Mouse (Mus musculus) cerebellum, adult 9-11 months (tissue): ENCODE measurements around the gene Cd4.

Source experiments
- DNase-seq: peaks from one replicate; pipeline ENCODE4 v3.0.0; 2022

The Cd4 gene

DNA sequence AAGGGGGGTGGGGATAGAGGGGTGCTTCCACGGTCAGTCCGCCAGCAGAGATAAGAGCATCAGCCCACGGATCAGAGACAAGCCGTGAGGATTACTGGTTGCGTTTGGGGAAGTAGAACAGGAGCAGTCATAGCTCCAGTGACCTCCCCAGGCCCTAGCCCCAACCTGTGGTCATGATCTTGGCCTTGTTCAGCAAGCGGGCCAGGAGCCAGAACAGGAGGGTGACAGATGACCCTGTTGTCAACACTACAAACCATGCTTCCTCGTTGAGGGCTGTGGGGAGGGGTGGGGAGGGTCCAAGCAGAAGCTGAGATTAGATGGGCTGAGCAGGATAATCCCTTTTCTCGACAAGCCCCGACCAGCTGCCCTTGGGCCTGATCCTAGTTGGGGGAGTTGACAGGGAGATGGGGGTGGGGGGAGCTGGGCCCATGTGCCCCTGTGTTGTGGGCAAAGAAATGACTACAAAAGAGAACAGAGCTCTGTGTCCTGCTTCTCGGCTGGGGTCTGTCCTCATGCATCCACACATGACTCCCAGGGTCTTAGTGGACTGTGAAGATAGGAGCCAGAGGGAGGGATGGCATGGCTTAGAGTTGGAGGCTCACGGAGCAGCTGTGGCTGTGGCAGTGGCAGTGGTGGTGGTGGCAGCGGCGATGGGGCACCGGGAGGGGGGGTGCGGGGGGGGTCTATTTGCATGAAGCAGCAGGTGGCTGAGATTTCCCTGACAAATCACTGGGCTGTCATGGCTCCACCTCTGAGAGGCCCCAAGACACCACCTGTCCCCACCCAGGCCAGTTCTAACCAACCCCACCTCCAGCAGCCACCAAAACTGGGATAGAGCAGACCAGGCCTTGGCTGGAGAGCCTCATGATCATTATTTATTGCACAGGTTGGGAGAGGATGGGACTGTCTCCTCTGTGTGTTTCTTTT is 47.5 kb downstream of the Cd4 start, which contains the start of gene Gnb3:
TSS of gene Gnb3 (minus strand) at position 35 of the 927 bp plus-strand sequence.
- no peak for DNase-seq

GRCm38 (mm10) chr6:124839805-124840204 is 48.2 kb downstream of the Cd4 start:
- DNase-seq = no peak

- no peak for DNase-seq
Observed at GRCm38 (mm10) chr6:124836411-124836810, 51.6 kb downstream of the Cd4 start.

GRCm38 (mm10) chr6:124835531-124835930 is 52.5 kb downstream of the Cd4 start:
- DNase-seq = no peak

DNA sequence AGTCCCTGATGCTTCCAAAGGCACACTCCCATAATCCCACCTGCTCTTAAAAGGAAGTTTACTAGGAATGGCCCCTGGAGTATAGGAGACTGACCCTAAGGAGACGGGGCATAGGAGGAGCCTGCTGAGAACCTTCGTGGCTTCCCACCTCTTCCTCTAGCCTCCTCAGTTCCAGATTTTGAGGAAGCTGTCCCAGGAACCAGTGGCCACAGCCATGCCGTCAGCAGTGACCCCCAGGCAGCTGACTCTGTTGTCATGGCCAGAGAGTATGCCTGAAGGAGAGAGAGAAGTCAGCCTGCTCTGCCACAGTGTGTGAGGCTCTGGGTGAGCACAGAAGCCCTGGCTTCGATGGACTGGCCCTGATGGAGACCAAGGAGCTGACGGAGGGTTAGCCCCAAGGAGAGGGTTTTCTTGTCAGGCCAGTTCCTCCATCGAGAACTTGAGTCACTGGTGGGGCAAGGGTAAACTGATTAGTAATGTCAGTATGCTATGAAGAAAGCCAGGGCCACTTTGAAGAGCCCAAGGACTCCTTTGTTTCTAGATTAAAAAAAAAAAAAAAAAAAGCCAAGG is 53.4 kb downstream of the Cd4 start:
- no peak for DNase-seq

DNA sequence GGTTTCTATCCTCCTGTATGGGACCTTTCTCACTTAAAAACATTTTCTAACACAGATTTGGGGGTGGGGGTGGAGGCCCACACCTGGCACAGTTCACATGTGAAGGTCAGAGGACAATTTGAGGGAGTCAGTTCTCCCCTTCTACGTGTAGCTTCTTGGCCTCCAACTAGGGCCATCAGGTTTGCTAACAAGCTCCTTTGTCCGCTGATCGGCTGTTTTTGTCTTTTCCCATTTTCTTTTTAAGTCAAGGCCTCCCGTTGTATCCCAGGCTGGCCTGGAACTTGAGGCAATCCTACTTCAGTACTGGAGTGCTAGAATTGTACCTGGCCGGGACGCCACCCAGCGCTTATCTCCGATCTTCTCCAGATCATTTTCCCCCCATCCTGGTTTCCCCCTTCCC is 56.4 kb downstream of the Cd4 start:
- no peak for DNase-seq

GRCm38 (mm10) chr6:124831199-124831598 is 56.8 kb downstream of the Cd4 start:
- peak; percentile 59 for DNase-seq

DNA sequence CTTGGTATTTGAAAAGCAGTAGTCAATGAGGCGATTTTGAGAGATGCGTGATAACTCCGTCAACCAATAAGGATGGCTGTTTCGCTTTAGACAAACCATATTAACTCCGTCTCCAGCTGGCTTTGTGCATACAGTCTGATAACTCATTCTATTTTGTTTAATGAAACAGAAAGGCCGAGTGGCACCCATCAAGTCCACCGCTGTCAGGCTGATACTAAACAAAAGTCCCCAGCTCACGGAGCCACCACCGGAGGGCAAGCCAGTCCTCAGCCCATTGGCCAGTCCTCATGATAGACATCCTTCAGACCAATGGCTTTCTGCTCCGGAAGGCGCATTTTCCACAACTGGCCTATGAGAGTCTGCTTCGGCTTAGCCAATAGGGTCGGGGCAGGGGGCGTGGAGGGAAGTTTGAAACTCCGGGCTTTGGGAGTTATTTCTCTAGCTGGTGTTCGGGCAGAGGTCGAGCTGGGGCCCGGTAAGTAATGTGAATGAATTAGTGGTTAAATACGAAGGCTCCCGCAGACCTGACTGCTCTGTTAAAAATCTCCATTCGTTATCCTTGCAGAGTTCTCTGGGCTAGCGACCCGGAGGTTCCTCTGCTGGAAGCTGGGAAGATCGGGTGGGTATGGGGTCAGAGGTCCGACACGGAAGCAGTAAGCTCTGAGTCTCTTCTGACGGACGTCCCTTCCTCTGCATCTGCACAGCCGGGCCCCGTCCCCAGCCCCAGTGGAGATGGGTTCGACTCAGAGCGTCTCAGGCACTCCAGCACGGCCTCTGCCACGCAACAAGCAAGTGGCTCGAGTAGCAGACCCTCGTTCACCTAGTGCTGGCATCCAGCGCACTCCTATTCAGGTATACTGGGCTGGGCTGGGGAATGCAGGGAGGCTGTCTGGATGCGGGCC is 58.0 kb downstream of the Cd4 start:
- peak; percentile 96 for DNase-seq

GRCm38 (mm10) chr6:124828868-124829798 is 58.9 kb downstream of the Cd4 start, which contains the start of the genes Usp5 and Cdca3:
Usp5 (minus strand) TSS chr6:124829484.
Cdca3 (plus strand) TSS chr6:124829547.
- peak; percentile 100 for DNase-seq

GRCm38 (mm10) chr6:124828101-124828592 is 59.9 kb downstream of the Cd4 start:
- DNase-seq = peak; percentile 78

DNA sequence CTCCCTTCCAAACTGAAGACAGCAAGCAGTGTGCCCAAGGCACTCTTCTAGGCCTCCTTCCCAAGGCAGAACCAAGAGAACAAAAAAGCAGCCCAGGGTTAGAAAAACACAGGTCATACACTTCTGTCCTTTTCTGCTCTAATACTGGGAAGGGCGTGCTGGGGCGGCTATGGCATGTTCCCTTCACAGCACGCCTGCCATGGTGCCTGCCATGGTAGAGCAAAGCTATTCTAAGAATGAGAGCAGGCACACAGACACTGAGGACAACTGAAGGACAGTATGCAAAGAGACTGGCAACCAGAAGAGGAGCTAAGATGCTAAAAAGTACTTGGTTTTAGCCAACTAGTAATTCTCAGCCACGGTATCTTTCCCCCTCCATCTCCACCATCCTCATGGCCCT is 66.0 kb downstream of the Cd4 start:
- no peak for DNase-seq

DNA sequence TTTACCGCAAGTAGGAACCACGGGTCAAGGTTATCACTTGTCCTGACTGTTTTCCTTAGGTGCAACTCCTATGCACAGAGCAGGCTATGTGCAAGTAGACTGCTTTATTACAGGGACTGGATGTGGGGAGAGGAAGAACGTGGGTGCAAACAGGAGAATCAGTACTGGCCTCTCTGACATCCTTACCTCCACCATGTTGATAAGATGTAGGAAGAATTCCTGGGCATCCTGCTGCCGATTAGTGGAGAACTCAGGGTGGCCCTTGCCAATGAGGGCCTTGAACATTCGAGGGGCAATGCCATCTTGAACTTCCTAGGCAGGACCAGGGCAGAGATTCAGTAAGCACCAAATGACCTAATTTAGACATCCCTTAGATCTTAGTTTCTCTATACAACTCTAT is 67.1 kb downstream of the Cd4 start:
- no peak for DNase-seq

GRCm38 (mm10) chr6:124817971-124818370 is 70.0 kb downstream of the Cd4 start:
- DNase-seq = no peak

DNA sequence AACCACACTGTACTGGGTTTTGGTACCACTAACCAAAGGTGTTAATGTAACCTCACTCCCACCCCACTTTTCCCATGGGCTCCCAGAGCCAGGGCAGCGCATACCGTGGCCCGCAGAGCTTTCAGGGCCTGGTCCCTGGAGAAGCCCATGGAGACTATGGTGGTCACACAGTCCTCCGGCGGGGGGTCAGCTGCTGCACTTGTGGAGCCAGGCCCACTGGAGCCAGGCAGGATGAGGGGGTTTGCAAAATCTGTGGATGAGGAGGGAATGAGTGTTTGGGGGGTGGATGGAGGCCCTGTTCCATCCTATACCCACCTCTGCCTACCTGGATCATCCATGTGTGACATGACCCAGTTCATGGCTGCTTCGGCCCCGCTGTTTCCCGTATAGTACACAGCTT is 70.5 kb downstream of the Cd4 start:
- DNase-seq = peak; percentile 30

DNA sequence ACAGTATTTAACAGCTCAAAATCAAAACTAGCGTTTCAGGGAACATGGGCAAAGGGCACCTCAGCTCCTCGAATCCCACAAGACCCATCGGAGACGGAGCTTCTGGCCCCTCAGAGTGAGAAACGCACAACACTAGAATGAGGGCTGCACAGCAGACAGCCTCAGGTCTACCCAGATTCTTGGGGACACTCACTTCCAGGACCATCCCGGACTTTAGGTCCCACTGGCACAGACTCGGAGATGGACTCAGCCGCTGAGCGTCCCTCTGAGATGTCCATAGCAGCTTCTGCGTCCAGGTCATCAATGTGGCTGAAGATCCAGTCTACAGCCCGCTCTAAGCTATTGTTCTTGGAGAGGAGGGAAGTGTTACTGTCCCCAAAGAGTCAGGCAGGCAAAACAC is 70.9 kb downstream of the Cd4 start:
- peak; percentile 18 for DNase-seq

- no peak for DNase-seq
Observed at GRCm38 (mm10) chr6:124816611-124817010, 71.4 kb downstream of the Cd4 start.

DNA sequence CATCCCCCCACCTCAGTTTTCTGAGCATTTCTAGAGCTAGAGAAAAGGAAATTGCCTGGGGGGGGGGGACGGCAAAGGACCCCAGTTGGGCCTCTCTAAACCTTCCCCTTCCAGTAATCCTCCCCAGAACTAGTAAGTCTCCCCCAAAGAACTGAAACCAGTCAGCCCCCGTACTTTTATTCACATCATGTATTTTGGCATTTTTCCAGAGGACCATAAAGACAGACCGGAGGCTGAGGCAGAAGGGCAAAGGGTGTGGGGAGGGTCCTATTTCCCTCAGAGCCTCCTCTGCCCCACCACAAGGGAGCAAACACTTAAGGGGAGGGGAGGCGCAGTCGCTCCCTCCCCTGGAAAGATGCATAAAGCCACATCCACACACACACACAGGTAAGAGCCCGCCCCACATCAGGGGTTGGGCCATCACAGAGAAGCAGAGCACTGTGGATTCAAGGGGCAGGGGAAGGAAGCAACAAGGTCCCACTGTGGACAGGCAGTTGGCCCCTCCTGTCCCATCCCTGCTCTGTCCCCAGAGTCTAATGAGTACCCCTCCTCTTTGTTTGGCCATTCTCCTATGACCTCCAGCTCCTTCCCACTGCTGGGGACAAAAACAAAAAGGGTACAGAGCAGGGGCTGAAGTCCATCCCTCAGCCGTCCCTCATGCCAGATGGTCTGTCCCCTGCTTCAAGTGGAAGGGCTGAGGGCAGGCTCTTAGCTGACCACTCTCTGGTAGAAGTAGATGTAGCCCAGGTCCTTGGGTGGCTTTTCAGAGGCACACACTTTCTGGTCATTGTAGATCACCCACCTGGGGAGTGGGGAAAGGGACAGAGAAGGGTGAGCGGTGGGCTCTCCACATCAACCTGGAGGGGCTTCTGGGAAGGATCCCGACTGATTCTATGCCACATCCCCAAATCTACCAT is 72.9 kb downstream of the Cd4 start:
- DNase-seq = peak; percentile 63
